Mouse (Mus musculus): ENCODE data around the gene Ebf3.

DNA sequence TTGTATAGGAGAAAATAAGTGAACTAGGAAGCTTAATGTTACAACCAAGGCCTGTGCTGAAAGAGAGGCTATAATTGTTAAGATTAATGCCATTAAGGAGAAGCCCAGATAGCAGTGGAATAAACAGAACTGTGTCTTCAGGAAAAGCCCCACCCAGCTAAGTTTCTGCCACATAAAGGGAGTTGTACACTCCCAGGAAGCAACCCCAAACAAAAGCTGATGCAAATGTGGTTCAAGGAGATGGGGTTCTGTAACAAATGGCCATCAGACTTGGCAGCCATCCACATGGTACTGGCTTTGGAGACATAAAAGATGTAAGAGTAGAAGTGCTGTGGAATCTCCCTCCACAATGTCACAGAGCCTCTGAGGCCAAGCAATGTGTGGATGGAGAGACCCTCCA is 155.2 kb downstream of the Ebf3 start:
- no peak for TF ChIP-seq POLR2A (IDR thresholded peaks at IDR 0.05; ENCODE audit: insufficient read length, low read depth)
- no peak for TF ChIP-seq SRF (IDR thresholded peaks at IDR 0.05; ENCODE audit: control insufficient read depth, insufficient read length, low read depth)
- no peak for TF ChIP-seq MAX (IDR thresholded peaks at IDR 0.05; ENCODE audit: low read depth)
- no peak for TF ChIP-seq MYOD1 (IDR thresholded peaks at IDR 0.05; ENCODE audit: control insufficient read depth in 1 of 3, insufficient read length in 2 of 3, low read depth in 2 of 3)
- no peak for TF ChIP-seq E2F4 (IDR thresholded peaks at IDR 0.05; ENCODE audit: insufficient read depth)
- no peak for TF ChIP-seq POLR2AphosphoS2 (IDR thresholded peaks at IDR 0.05; ENCODE audit: insufficient read length, low read depth)
- TF ChIP-seq TCF3 (IDR thresholded peaks at IDR 0.05; ENCODE audit: insufficient read length, low read depth): no peak

Data from myocyte (in vitro differentiated cells).